Mouse (Mus musculus): ENCODE results near the gene Gm4791. TPM values are rescaled to one million over a fixed set of nuclear protein-coding genes. Genes with fewer than 3 reads are reported as not detected.

Gm4791 gene
- total and polyA plus RNA-seq, 3 experiments, result not detected

GRCm38 (mm10) chr9:46957420-46957950 is 41.1 kb upstream of the Gm4791 start:
- in situ Hi-C loops (cut with MboI; ENCODE audit: low pct_ligation_motif_present, low pct_unique_long_range_greater_than_20kb, low sequenced_read_pairs) (no loop called here), dilution Hi-C loops (cut with MboI; ENCODE audit: extremely low pct_ligation_motif_present, extremely low pct_unique_long_range_greater_than_20kb, low sequenced_read_pairs) (no loop called here)
- H3K4me1 ChIP-seq (ENCODE audit: control insufficient read depth in 1 of 2, insufficient read depth in 2 of 2), result no peaks in the 10 kb centered on the region
- no peak for TF ChIP-seq TBP (conservative IDR thresholded peaks at IDR 0.05; ENCODE audit: low read depth, low read length)
- no peak for TF ChIP-seq USF2 (conservative IDR thresholded peaks at IDR 0.05; ENCODE audit: low read depth, low read length)
- TF ChIP-seq MXI1 (IDR thresholded peaks at IDR 0.05; ENCODE audit: low read depth, low read length), result no peak
- TF ChIP-seq CTCF (conservative IDR thresholded peaks at IDR 0.05 in 1 of 2, IDR thresholded peaks at IDR 0.05 in 1 of 2; ENCODE audit: low read depth in 2 of 2, low read length in 2 of 2), result no peak
- TF ChIP-seq MAZ (IDR thresholded peaks at IDR 0.05; ENCODE audit: low read depth, low read length), result no peak
- no peak for TF ChIP-seq BHLHE40 (IDR thresholded peaks at IDR 0.05; ENCODE audit: low read depth, low read length)
- no peak for TF ChIP-seq GABPA (IDR thresholded peaks at IDR 0.05; ENCODE audit: insufficient replicate concordance, low read depth, low read length)
- no peak for TF ChIP-seq MYC (IDR thresholded peaks at IDR 0.05; ENCODE audit: low read depth, low read length)
- TF ChIP-seq CHD2 (IDR thresholded peaks at IDR 0.05; ENCODE audit: low read length), result no peak
- no peak for TF ChIP-seq IRF4 (IDR thresholded peaks at IDR 0.05; ENCODE audit: low read depth, low read length)
- no peak for TF ChIP-seq UBTF (IDR thresholded peaks at IDR 0.05; ENCODE audit: low read depth, low read length)
- no peak for TF ChIP-seq EP300 (IDR thresholded peaks at IDR 0.05; ENCODE audit: low read length)
- no peak for TF ChIP-seq USF1 (IDR thresholded peaks at IDR 0.05; ENCODE audit: low read depth, low read length)
- TF ChIP-seq JUN (IDR thresholded peaks at IDR 0.05; ENCODE audit: insufficient read depth, low read depth, low read length), result no peak
- no peaks in the 10 kb centered on the region for H3K36me3 ChIP-seq (replicated peaks in 1 of 2; ENCODE audit: control insufficient read depth in 1 of 2, insufficient read depth in 1 of 2, low read length in 1 of 2)
- H3K79me2 ChIP-seq (replicated peaks; ENCODE audit: control insufficient read depth, extremely low read depth, insufficient read depth, poor library complexity, severe bottlenecking), result no peaks in the 10 kb centered on the region
- H3K27me3 ChIP-seq (replicated peaks), result no peaks in the 10 kb centered on the region
- no peak overlapping the region for H3K4me3 ChIP-seq (replicated peaks in 1 of 3; ENCODE audit: low read depth in 2 of 3, low read length in 2 of 3, poor library complexity in 1 of 3)
- no peak overlapping the region for H3K9ac ChIP-seq (ENCODE audit: insufficient read depth, low read depth)
- no peak overlapping the region for H3K4me2 ChIP-seq (ENCODE audit: insufficient read depth, low read depth, poor library complexity, severe bottlenecking)
- no peak overlapping the region for H3K27ac ChIP-seq (ENCODE audit: insufficient read depth, low read depth)
- no peak for DNase-seq (ENCODE audit: extremely low read depth)
- peaks cover 82% of the 10 kb centered on the region for H3K9me3 ChIP-seq (replicated peaks; ENCODE audit: low read length)

- no peak for TF ChIP-seq IRF4 (IDR thresholded peaks at IDR 0.05; ENCODE audit: low read depth, low read length)
- no peak for TF ChIP-seq ZC3H11A (IDR thresholded peaks at IDR 0.05; ENCODE audit: low read depth, low read length)
- no peak for TF ChIP-seq ZMIZ1 (IDR thresholded peaks at IDR 0.05; ENCODE audit: low read depth, low read length)
- TF ChIP-seq ELF1 (IDR thresholded peaks at IDR 0.05; ENCODE audit: low read depth, low read length), result no peak
- TF ChIP-seq RAD21 (IDR thresholded peaks at IDR 0.05; ENCODE audit: low read depth, low read length), result no peak
- no peak for TF ChIP-seq SMC3 (IDR thresholded peaks at IDR 0.05; ENCODE audit: low read depth, low read length)
- TF ChIP-seq CHD2 (IDR thresholded peaks at IDR 0.05; ENCODE audit: low read length), result no peak
- no peak for TF ChIP-seq UBTF (IDR thresholded peaks at IDR 0.05; ENCODE audit: low read depth, low read length)
- TF ChIP-seq BHLHE40 (IDR thresholded peaks at IDR 0.05; ENCODE audit: low read depth, low read length), result no peak
- TF ChIP-seq MEF2A (IDR thresholded peaks at IDR 0.05; ENCODE audit: borderline replicate concordance, low read depth, low read length), result no peak
- TF ChIP-seq POLR2A (IDR thresholded peaks at IDR 0.05; ENCODE audit: low read depth, low read length), result no peak
- TF ChIP-seq ZNF384 (IDR thresholded peaks at IDR 0.05; ENCODE audit: low read depth, low read length), result no peak
- TF ChIP-seq MXI1 (IDR thresholded peaks at IDR 0.05; ENCODE audit: low read depth, low read length), result no peak
- TF ChIP-seq GABPA (IDR thresholded peaks at IDR 0.05; ENCODE audit: insufficient replicate concordance, low read depth, low read length), result no peak
- no peak for TF ChIP-seq EP300 (IDR thresholded peaks at IDR 0.05; ENCODE audit: low read length)
- no peak for TF ChIP-seq USF1 (IDR thresholded peaks at IDR 0.05; ENCODE audit: low read depth, low read length)
- H3K4me3 ChIP-seq (replicated peaks in 1 of 3; ENCODE audit: low read depth in 2 of 3, low read length in 2 of 3, poor library complexity in 1 of 3), result no peak overlapping the region
- H3K27me3 ChIP-seq (replicated peaks), result no peaks in the 10 kb centered on the region
- H3K4me1 ChIP-seq (ENCODE audit: control insufficient read depth in 1 of 2, insufficient read depth in 2 of 2), result no peaks in the 10 kb centered on the region
- no peaks in the 10 kb centered on the region for H3K79me2 ChIP-seq (replicated peaks; ENCODE audit: control insufficient read depth, extremely low read depth, insufficient read depth, poor library complexity, severe bottlenecking)
- in situ Hi-C loops (cut with MboI; ENCODE audit: low pct_ligation_motif_present, low pct_unique_long_range_greater_than_20kb, low sequenced_read_pairs), result no loop called here
- peaks cover 89% of the 10 kb centered on the region for H3K9me3 ChIP-seq (replicated peaks; ENCODE audit: low read length)
- H3K27ac ChIP-seq (ENCODE audit: insufficient read depth, low read depth), result no peak overlapping the region
- no peak overlapping the region for H3K4me2 ChIP-seq (ENCODE audit: insufficient read depth, low read depth, poor library complexity, severe bottlenecking)
- H3K9ac ChIP-seq (ENCODE audit: insufficient read depth, low read depth), result no peak overlapping the region
- dilution Hi-C loops (cut with MboI; ENCODE audit: extremely low pct_ligation_motif_present, extremely low pct_unique_long_range_greater_than_20kb, low sequenced_read_pairs), result no loop called here
- no peak for DNase-seq (ENCODE audit: extremely low read depth)
- no peaks in the 10 kb centered on the region for H3K36me3 ChIP-seq (replicated peaks in 1 of 2; ENCODE audit: control insufficient read depth in 1 of 2, insufficient read depth in 1 of 2, low read length in 1 of 2)
These were observed 32.5 kb upstream of the Gm4791 start for GRCm38 (mm10) chr9:46966028-46966427.

Measured in CH12.LX (cell line).